Mouse (Mus musculus) myocyte (in vitro differentiated cells): ENCODE results near the gene Zdhhc21. TPM values are rescaled to one million over a fixed set of nuclear protein-coding genes. Genes with fewer than 3 reads are reported as not detected.

Source experiments
- H3K27me3 ChIP-seq: one replicate; pipeline ENCODE4 v1.6.1; 2011; ENCODE audit not compliant: control insufficient read depth, insufficient read depth, insufficient read length
- H3K36me3 ChIP-seq: one replicate; pipeline ENCODE4 v1.6.1; 2011; ENCODE audit not compliant: control insufficient read depth, insufficient read depth
- H3K4me2 ChIP-seq: one replicate; pipeline ENCODE4 v1.6.1; 2011; ENCODE audit warnings: low read depth, control low read depth
- H3K4me3 ChIP-seq: one replicate; pipeline ENCODE4 v1.5.1; 2011; ENCODE audit warnings: mild to moderate bottlenecking, control low read depth, moderate library complexity
- H3K79me2 ChIP-seq: one replicate; pipeline ENCODE4 v1.6.1; 2011; ENCODE audit not compliant: control insufficient read depth, insufficient read depth
- H3ac ChIP-seq: one replicate; pipeline ENCODE4 v1.6.1; 2011; ENCODE audit not compliant: control insufficient read depth, insufficient read length
- CEBPB ChIP-seq: IDR thresholded peaks from 2 replicates; pipeline ENCODE4 v1.6.1; 2011; ENCODE audit warnings: mild to moderate bottlenecking, moderate library complexity; ENCODE audit not compliant: poor library complexity, insufficient read depth, severe bottlenecking
- E2F4 ChIP-seq: IDR thresholded peaks from one replicate; pipeline ENCODE4 v1.6.1; 2011; ENCODE audit warnings: mild to moderate bottlenecking, control low read depth, moderate library complexity; ENCODE audit not compliant: insufficient read depth
- MAX ChIP-seq: IDR thresholded peaks from one replicate; pipeline ENCODE4 v1.6.1; 2011; ENCODE audit warnings: low read depth, mild to moderate bottlenecking, control low read depth
- MYOD1 ChIP-seq, 3 experiments: IDR thresholded peaks; one replicate each; pipeline ENCODE4 v1.6.1; 2011; ENCODE audit warnings: control low read depth in 2 of 3, low read depth in 2 of 3, mild to moderate bottlenecking in 2 of 3, moderate library complexity in 1 of 3; ENCODE audit not compliant: insufficient read length in 2 of 3, control insufficient read depth in 1 of 3
- MYOG ChIP-seq, 3 experiments: IDR thresholded peaks; one replicate each; pipeline ENCODE4 v1.6.1; 2011; ENCODE audit warnings: control low read depth in 2 of 3, low read depth in 2 of 3, mild to moderate bottlenecking in 2 of 3; ENCODE audit not compliant: insufficient read length in 2 of 3, control insufficient read depth in 1 of 3, insufficient read depth in 1 of 3
- POLR2A ChIP-seq: IDR thresholded peaks from one replicate; pipeline ENCODE4 v1.6.1; 2011; ENCODE audit warnings: low read depth, mild to moderate bottlenecking, control low read depth, moderate library complexity; ENCODE audit not compliant: insufficient read length
- POLR2AphosphoS2 ChIP-seq: IDR thresholded peaks from one replicate; pipeline ENCODE4 v1.6.1; 2011; ENCODE audit warnings: low read depth, control low read depth; ENCODE audit not compliant: insufficient read length
- REST ChIP-seq: IDR thresholded peaks from one replicate; pipeline ENCODE4 v1.6.1; 2011; ENCODE audit warnings: mild to moderate bottlenecking, control low read depth, moderate library complexity; ENCODE audit not compliant: insufficient read depth, insufficient read length
- SRF ChIP-seq: IDR thresholded peaks from one replicate; pipeline ENCODE4 v1.6.1; 2011; ENCODE audit warnings: low read depth; ENCODE audit not compliant: control insufficient read depth, insufficient read length
- TCF12 ChIP-seq: IDR thresholded peaks from one replicate; pipeline ENCODE4 v1.6.1; 2011; ENCODE audit warnings: mild to moderate bottlenecking, control low read depth; ENCODE audit not compliant: poor library complexity, insufficient read depth, severe bottlenecking
- TCF3 ChIP-seq: IDR thresholded peaks from one replicate; pipeline ENCODE4 v1.6.1; 2011; ENCODE audit warnings: low read depth, control low read depth; ENCODE audit not compliant: insufficient read length
- USF1 ChIP-seq: IDR thresholded peaks from one replicate; pipeline ENCODE4 v1.6.1; 2011; ENCODE audit warnings: low read depth, mild to moderate bottlenecking, control low read depth, moderate library complexity
- polyA plus RNA-seq: library from polyadenylated mRNA; unstranded; fragments of >200 nt; fragmentation: generic; extraction: Trizol; gene quantifications from one replicate; pipeline ENCODE4 v1.2.1, GENCODE M21; 2012; ENCODE audit warnings: missing spikeins

The Zdhhc21 gene
- polyA plus RNA-seq, 1 experiment = 3.1 TPM

DNA sequence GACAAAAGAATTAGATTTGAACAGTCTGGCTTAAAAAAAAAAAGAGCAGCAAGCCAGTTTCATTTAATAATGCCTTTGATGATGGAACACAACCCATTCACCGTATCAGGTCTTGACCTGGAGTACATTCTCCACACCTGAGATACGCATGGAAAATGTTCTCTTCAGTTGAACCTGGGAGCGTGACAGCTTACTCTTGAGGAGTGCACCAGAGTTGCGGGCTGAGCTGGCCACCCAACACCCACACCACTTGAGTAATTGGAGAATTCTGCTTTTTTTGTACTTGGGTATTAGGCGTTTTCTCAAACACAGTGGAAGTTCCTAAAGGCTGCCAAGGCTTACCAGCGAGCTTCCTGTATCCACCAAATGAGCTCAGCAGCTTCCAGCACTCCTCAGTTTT, 66.2 kb downstream of the Zdhhc21 start:
- H3K4me2 ChIP-seq = no peak overlapping the region
- no peaks in the 10 kb centered on the region for H3K27me3 ChIP-seq
- peaks cover 6% of the 10 kb centered on the region for H3K36me3 ChIP-seq
- no peaks in the 10 kb centered on the region for H3K79me2 ChIP-seq
- no peak overlapping the region for H3K4me3 ChIP-seq
- no peak overlapping the region for H3ac ChIP-seq
- TF ChIP-seq MYOG (IDR thresholded peaks at IDR 0.05; ENCODE audit: control insufficient read depth in 1 of 3, insufficient read depth in 1 of 3, insufficient read length in 2 of 3, low read depth in 2 of 3) (no peak), MYOD1 (IDR thresholded peaks at IDR 0.05; ENCODE audit: control insufficient read depth in 1 of 3, insufficient read length in 2 of 3, low read depth in 2 of 3) (no peak), TCF3 (no peak), REST (no peak), SRF (no peak), E2F4 (no peak), POLR2AphosphoS2 (no peak), USF1 (no peak), CEBPB (no peak), MAX (no peak), TCF12 (no peak), POLR2A (no peak)

DNA sequence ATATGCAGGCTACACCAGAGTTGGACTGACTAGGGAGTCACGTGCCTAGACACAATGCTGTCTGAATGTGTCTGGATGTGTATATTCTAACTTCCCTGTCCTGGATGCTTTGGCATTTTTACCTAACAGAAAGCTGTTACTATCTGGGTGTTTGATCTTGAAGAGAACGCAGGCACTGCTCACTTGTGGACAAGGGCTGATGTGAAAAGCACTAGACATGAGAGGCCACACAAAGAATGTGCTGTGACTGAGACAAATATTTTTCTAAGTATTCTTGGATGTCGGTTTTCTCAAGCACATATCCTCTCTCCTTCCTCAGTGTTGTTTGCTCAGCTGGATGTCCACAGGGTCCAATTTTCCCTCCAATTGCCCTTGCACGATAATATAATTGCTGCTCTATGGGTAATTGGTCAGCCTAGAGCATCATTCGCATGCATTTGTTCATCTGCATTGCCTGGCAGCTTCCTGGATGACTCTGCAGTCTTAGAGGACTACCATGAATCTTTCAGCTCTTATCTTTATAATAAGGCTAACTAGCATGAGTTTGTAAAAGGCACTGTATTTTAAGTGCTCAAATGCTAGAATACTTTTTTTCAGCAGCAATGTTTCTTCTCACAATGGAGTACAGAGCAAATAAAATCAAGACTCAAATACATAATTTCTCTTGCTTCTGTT, 66.7 kb downstream of the Zdhhc21 start:
- no peak overlapping the region for H3K4me3 ChIP-seq
- H3ac ChIP-seq = no peak overlapping the region
- TF ChIP-seq SRF (no peak), TCF3 (no peak), MYOG (IDR thresholded peaks at IDR 0.05; ENCODE audit: control insufficient read depth in 1 of 3, insufficient read depth in 1 of 3, insufficient read length in 2 of 3, low read depth in 2 of 3) (no peak), USF1 (no peak), MAX (no peak), REST (no peak), MYOD1 (IDR thresholded peaks at IDR 0.05; ENCODE audit: control insufficient read depth in 1 of 3, insufficient read length in 2 of 3, low read depth in 2 of 3) (no peak), E2F4 (no peak), TCF12 (no peak), CEBPB (no peak), POLR2AphosphoS2 (no peak), POLR2A (no peak)
- no peak overlapping the region for H3K4me2 ChIP-seq
- H3K79me2 ChIP-seq = no peaks in the 10 kb centered on the region
- H3K27me3 ChIP-seq = no peaks in the 10 kb centered on the region
- peaks cover 3% of the 10 kb centered on the region for H3K36me3 ChIP-seq

DNA sequence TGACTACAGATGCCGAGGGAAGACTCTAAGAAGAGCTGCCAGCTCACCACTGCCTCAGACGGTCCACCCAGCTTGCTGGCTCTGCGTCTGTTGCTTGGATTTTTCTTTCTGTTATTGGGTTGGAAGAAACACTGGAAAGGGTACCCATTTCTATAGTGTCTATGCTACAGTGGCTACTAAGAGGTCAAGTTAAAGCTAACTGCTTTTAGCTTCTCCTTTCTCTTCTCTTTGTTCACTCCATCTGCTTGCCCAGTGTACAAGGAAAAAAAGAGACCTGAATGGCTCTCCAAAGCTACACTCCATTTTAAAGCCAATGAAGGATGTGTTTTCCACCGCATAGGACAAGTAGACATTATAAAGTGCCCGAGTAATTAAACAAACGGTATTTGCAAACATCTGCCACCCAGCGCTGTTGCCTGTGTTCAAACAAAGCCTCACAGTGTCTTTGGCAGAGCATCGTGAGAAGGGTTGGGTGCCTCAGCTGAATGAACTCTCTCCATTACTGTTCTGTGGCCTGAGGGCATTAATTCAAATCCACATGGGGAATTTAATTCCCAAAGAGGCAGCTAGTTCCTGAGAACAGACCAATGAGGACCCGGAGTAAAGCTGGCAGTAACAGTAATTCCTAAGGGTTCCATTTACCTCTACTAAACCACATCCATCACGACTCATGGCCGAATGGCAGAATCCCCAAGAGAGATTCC, 94.1 kb downstream of the Zdhhc21 start:
- no peaks in the 10 kb centered on the region for H3K36me3 ChIP-seq
- H3K27me3 ChIP-seq = no peaks in the 10 kb centered on the region
- no peak overlapping the region for H3ac ChIP-seq
- no peaks in the 10 kb centered on the region for H3K79me2 ChIP-seq
- H3K4me2 ChIP-seq = no peak overlapping the region
- no peak for TF ChIP-seq MAX
- TF ChIP-seq USF1 = no peak
- no peak for TF ChIP-seq POLR2AphosphoS2
- no peak for TF ChIP-seq MYOG (IDR thresholded peaks at IDR 0.05; ENCODE audit: control insufficient read depth in 1 of 3, insufficient read depth in 1 of 3, insufficient read length in 2 of 3, low read depth in 2 of 3)
- TF ChIP-seq REST = no peak
- TF ChIP-seq MYOD1 (IDR thresholded peaks at IDR 0.05; ENCODE audit: control insufficient read depth in 1 of 3, insufficient read length in 2 of 3, low read depth in 2 of 3) = no peak
- no peak for TF ChIP-seq CEBPB
- no peak for TF ChIP-seq POLR2A
- TF ChIP-seq TCF12 = no peak
- TF ChIP-seq TCF3 = no peak
- TF ChIP-seq E2F4 = no peak
- no peak overlapping the region for H3K4me3 ChIP-seq

GRCm38 (mm10) chr4:82763586-82763985, 96.2 kb downstream of the Zdhhc21 start:
- H3K36me3 ChIP-seq = no peaks in the 10 kb centered on the region
- H3ac ChIP-seq = no peak overlapping the region
- no peaks in the 10 kb centered on the region for H3K27me3 ChIP-seq
- TF ChIP-seq POLR2A (no peak), MYOG (IDR thresholded peaks at IDR 0.05; ENCODE audit: control insufficient read depth in 1 of 3, insufficient read depth in 1 of 3, insufficient read length in 2 of 3, low read depth in 2 of 3) (no peak), MAX (no peak), SRF (no peak), E2F4 (no peak), REST (no peak), USF1 (no peak), POLR2AphosphoS2 (no peak), MYOD1 (IDR thresholded peaks at IDR 0.05; ENCODE audit: control insufficient read depth in 1 of 3, insufficient read length in 2 of 3, low read depth in 2 of 3) (no peak), TCF12 (no peak)
- H3K4me3 ChIP-seq = no peak overlapping the region
- H3K4me2 ChIP-seq = no peak overlapping the region
- H3K79me2 ChIP-seq = no peaks in the 10 kb centered on the region
